Mouse (Mus musculus) intestine, embryonic 15.5 days (tissue): ENCODE measurements around the gene 2810408A11Rik. TPM values are rescaled to one million over a fixed set of nuclear protein-coding genes. Genes with fewer than 3 reads are reported as not detected.
"Not testable (repeated sequence)": the region's sequence is repeated elsewhere in the genome, so short reads cannot be mapped to it uniquely, and the experiment has no call there.

Experiments used
- ATAC-seq: fragments of 200-750 bp; cut with Nextera tagmentation; 2 replicates; pipeline ENCODE4 v1.8.0; 2017; ENCODE audit warnings: moderate TSS enrichment, moderate library complexity
- H3K27ac ChIP-seq: fragments of 300-500 bp; sonication (generic); 2 replicates; pipeline ENCODE4 v1.5.1; 2015; ENCODE audit warnings: mild to moderate bottlenecking, inconsistent platforms
- H3K27me3 ChIP-seq: fragments of 300-500 bp; sonication (generic); replicated peaks from 2 replicates; pipeline ENCODE4 v1.6.1; 2015; ENCODE audit warnings: inconsistent platforms
- H3K36me3 ChIP-seq: fragments of 300-500 bp; sonication (generic); 2 replicates; pipeline ENCODE4 v1.6.1; 2015; ENCODE audit warnings: inconsistent platforms
- H3K4me1 ChIP-seq: fragments of 300-500 bp; sonication (generic); replicated peaks from 2 replicates; pipeline ENCODE4 v1.6.1; 2015; ENCODE audit warnings: inconsistent platforms
- H3K4me2 ChIP-seq: fragments of 300-500 bp; sonication (generic); replicated peaks from 2 replicates; pipeline ENCODE4 v1.6.1; 2015; ENCODE audit warnings: mild to moderate bottlenecking, inconsistent platforms
- H3K4me3 ChIP-seq: fragments of 300-500 bp; sonication (generic); replicated peaks from 2 replicates; pipeline ENCODE4 v1.5.1; 2015; ENCODE audit warnings: inconsistent platforms
- H3K9ac ChIP-seq: fragments of 300-500 bp; sonication (generic); 2 replicates; pipeline ENCODE4 v1.6.1; 2015; ENCODE audit warnings: inconsistent platforms
- H3K9me3 ChIP-seq: fragments of 300-500 bp; sonication (generic); 2 replicates; pipeline ENCODE4 v1.6.1; 2016; ENCODE audit warnings: inconsistent platforms
- WGBS: fragments of 180-500 bp; shearing (Covaris S2); methylation state at CpG from one replicate; pipeline ENCODE4 v1.1.7; 2015; 5-methylcytosine and 5-hydroxymethylcytosine counted together
- polyA plus RNA-seq: library from polyadenylated mRNA; unstranded; fragments of >200 nt; fragmentation: Nextera tagmentation; extraction: Ambion mirVana; gene quantifications from 2 replicates; pipeline ENCODE4 v1.2.1, GENCODE M21; 2015

Gene 2810408A11Rik
- polyA plus RNA-seq, 1 experiment from 2014 or later: 7.7 TPM

DNA sequence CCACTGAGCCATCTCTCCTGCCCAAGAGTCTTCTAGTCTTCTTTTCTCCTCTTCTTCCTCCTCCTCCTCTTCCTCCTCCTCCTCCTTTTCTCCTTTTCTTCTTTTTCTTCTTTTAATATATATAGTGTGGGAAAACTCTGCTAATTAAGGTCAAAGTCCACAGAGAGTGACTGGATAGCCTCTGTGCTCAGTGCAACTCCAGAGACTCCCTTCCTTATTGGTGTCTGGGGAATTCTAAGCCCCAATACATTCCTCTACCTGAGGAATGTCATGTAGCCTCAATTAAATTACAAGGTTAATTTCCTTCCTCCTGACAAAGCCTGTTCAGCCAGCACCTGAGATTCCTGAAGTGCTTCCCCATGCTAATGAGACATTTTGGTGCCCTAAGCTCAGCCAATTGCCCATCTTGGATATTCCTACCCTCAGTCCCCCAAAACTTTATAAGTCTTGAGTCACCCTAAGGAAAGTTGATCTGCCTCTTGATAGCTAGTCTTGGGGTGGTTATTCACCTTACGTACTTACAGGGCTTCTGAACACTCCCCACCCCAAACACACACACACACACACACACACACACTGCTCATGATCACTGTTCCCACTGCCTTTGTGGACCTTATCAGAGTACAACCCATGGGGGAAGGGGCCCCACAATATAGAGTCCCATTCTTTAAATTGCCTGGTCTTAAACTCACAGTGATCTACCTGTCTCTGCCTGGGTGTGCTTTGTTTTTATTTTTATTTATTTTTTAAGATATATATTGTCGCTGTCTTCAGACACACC lies 30.3 kb downstream of the 2810408A11Rik start:
- Histone ChIP-seq H3K9ac (no peak overlapping the region), H3K36me3 (no peaks in the 10 kb centered on the region), H3K27me3 (no peaks in the 10 kb centered on the region), H3K4me3 (no peak overlapping the region), H3K27ac (no peak overlapping the region), H3K4me2 (no peak overlapping the region), H3K9me3 (no peaks in the 10 kb centered on the region), H3K4me1 (no peaks in the 10 kb centered on the region)
- ATAC-seq: peak; percentile 85
- 82% methylated on average over 2 of the region's 2 CpGs for WGBS

DNA sequence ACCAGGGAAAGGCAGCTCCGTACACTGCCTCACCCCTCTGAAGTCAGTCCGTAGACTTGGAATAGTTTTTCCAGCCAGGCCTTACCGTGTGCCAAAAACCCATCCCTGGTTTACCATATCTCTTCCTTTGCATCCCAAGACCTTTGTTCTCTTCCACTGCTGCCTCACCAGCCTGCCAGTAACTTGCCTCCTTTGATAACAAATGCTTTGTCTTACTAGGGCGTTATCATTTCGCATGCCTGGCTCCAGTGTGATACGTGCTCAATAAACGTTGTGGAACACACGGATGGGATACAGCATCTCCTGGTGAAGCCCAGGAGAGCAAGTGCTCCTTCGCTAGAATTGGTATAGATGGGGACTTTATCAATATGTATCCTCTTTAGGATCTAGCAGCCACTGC lies 33.5 kb downstream of the 2810408A11Rik start:
- WGBS: 57% methylated on average over 9 of the region's 9 CpGs
- no peaks in the 10 kb centered on the region for H3K36me3 ChIP-seq
- no peaks in the 10 kb centered on the region for H3K27me3 ChIP-seq
- H3K4me3 ChIP-seq: no peak overlapping the region
- 0 out of 2 replicates have a peak overlapping the region, but pooled peaks have one; percentile 17 for H3K9ac ChIP-seq
- no peak overlapping the region for H3K27ac ChIP-seq
- H3K4me1 ChIP-seq: no peaks in the 10 kb centered on the region
- no peak for ATAC-seq
- no peak overlapping the region for H3K4me2 ChIP-seq
- H3K9me3 ChIP-seq: no peaks in the 10 kb centered on the region

DNA sequence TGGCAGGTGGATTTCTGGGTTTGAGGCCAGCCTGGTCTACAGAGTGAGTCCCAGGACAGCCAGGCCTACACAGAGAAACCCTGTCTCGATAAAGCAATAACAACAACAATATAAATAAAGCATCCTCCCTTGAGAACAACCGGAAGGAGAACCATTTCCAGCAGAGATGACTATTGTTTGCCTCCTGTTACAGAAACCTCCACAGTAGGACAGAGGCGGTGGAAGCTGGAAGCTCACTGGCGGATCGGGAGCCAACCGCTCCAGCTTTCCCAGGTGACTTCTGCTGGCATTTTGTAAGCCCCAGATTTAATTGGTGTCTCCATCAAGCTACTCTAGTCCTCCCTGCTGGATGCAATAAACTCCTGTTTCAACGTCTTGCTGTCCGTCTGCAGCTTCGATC lies 35.2 kb downstream of the 2810408A11Rik start:
- Histone ChIP-seq H3K36me3 (no peaks in the 10 kb centered on the region), H3K9ac (no peak overlapping the region), H3K4me2 (no peak overlapping the region), H3K27me3 (no peaks in the 10 kb centered on the region), H3K27ac (no peak overlapping the region), H3K4me3 (no peak overlapping the region), H3K4me1 (no peaks in the 10 kb centered on the region), H3K9me3 (no peaks in the 10 kb centered on the region)
- WGBS: 82% methylated on average over 9 of the region's 9 CpGs
- ATAC-seq: no peak

DNA sequence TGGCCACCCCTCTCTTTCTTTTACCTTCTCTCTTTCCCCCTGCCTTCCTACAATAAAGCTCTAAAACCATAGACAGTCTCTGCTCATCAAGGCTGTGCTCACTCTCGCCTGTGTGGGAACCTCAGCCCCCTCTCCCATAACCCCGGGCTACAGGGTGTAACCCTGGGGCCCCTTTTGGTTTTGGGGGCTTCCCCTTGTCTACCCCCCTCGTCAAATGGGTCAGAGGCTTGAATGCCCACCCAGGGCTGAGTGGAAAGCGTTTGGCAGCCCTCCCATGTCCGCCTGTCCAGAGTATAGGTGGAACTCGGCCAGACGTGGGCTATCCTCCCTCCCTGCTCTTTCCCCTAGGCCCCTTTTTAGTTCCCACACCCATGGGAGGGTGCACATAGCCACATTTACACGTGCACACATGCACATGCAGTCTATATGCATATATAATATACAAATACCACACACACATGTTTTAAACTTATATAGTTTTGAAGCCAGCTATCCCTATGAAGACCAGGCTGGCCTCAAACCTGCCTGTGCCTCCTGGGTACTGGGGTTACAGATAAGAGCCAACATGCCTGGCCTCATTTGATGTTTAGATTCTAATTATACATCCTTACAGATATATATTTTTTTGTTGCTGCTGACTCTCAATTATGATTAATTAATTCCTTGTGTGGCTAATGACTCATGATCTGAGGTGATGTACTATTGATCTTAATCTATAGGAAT lies 36.5 kb downstream of the 2810408A11Rik start:
- 47% methylated on average over 8 of the region's 8 CpGs for WGBS
- Histone ChIP-seq H3K36me3 (no peaks in the 10 kb centered on the region), H3K4me1 (no peaks in the 10 kb centered on the region), H3K27me3 (no peaks in the 10 kb centered on the region), H3K9ac (no peak overlapping the region), H3K4me3 (no peak overlapping the region), H3K9me3 (no peaks in the 10 kb centered on the region), H3K4me2 (no peak overlapping the region), H3K27ac (no peak overlapping the region)
- no peak for ATAC-seq

DNA sequence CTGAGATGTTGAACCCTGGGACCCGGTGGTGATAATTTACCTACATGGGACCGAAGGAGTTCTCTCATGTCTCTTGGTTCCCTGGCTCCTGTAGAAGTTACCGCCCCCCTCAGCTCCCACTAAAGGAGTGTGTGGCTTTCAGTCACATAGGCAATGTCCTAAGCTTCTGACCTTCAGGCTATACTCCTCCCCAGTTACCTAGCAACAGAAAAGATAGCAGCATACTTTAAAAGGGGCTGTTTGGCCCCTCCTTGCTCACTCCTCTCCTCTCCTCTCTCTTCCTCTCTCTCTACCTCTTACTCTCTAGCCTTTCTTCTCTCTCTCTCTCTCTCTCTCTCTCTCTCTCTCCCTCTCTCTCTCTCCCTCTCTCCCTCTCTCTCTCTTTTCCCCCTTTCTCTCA lies 37.1 kb downstream of the 2810408A11Rik start:
- H3K4me2 ChIP-seq, ATAC-seq, H3K27me3 ChIP-seq, H3K4me1 ChIP-seq, H3K36me3 ChIP-seq, H3K9me3 ChIP-seq, H3K9ac ChIP-seq, H3K27ac ChIP-seq, H3K4me3 ChIP-seq: not testable (repeated sequence)
- 66% methylated on average over 3 of the region's 3 CpGs for WGBS

DNA sequence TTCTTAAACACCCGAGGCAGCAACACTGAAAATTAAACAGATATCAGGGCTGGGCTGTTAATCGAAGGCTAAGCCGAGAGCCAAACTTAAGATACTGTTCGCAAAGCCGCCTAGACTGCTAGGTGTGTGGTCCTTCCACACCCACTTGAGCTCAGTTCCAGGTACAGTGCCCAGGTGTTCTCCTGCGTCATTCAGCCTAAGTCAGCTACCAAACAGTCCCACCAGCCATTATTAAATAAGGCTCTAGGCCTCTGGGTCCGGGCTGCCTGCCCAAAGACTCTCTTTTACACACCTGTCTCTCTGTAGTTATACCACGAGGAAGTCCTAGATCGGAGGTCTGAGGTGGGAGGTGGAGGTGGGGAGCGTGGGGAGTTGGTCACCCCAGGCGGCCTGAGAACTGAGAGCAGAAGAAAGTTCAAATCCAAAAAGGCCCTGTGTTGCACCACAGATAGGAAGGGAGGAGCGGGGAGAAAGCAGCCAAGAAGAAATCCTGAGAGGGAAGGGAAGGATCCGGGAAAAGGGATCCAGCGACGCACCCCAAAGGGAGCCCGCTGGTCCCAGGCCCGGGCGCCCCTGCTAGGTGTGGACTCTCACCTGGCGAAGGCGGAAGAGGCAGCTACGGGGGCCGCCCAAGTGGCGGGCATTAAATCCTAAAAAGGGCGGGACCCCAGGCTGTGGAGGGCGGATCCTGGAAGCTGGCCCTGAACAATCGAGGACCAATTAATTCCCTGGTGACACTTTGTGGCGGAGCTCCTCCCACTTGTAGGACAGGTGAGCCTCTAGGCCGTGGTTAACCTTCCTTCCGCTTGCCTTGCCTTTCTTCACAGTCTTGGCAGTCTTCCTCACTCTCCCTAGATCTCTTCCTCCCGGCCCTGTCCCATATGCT lies 42.4 kb downstream of the 2810408A11Rik start, which contains the start of gene Tnk1:
Tnk1 (minus strand) TSS at position 618 of the 886 bp plus-strand sequence.
- Histone ChIP-seq H3K9me3 (no peaks in the 10 kb centered on the region), H3K9ac (peak within 1 kb of the TSS; percentile 47), H3K27me3 (peaks cover 10% of the 10 kb centered on the region), H3K4me2 (peak within 1 kb of the TSS; percentile 44), H3K4me1 (no peaks in the 10 kb centered on the region), H3K4me3 (peak within 1 kb of the TSS; percentile 40), H3K27ac (peak within 1 kb of the TSS; percentile 79), H3K36me3 (no peaks in the 10 kb centered on the region)
- 14% methylated on average over 30 of the region's 30 CpGs for WGBS
- peak; percentile 90 for ATAC-seq

DNA sequence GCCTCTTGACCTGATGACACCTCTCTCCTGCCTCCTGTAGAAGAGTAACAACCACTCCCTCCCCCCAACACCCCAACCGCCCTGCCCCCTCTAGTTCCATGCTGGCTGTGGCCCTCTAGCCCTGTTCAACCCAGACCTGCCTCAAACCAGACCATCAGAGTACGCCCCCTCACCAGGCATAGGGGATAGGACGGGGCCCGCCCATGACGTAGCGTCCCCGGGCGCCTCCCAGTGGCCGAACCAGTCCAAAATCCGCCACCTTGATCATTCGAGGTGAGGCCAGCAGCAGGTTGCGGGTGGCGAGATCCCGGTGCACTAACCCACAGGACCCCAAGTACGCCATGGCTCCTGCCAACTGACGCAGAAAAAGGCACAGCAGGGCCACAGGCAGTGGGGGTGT lies 45.4 kb downstream of the 2810408A11Rik start:
- Histone ChIP-seq H3K27ac (no peak overlapping the region), H3K9ac (no peak overlapping the region), H3K4me1 (no peaks in the 10 kb centered on the region), H3K9me3 (no peaks in the 10 kb centered on the region), H3K4me3 (no peak overlapping the region), H3K27me3 (peaks cover 10% of the 10 kb centered on the region), H3K4me2 (0 out of 2 replicates have a peak overlapping the region, but pooled peaks have one; percentile 20), H3K36me3 (peaks cover 22% of the 10 kb centered on the region)
- ATAC-seq: no peak
- WGBS: 36% methylated on average over 16 of the region's 16 CpGs

DNA sequence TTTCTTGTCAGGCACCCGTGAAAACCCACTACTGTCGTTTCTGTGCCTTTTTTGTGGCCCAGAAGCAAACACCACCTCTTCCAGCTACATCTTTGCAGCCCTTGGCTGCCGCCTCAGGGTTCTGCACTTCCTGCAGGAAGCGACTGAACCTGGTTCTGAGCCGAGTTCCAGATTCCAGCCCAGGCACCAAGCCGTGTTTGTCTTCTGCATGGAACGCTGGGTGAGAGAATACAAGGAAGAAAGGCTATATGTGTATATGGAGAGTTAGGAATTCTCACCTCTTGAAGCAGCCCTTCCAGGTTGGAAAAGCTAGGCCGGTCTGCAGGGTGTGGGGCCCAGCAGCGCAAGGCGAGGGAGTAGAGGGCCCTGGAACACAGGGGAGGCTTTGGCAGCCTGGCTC lies 46.1 kb downstream of the 2810408A11Rik start:
- no peak for ATAC-seq
- Histone ChIP-seq H3K36me3 (peaks cover 28% of the 10 kb centered on the region), H3K9ac (no peak overlapping the region), H3K4me1 (no peaks in the 10 kb centered on the region), H3K27me3 (peaks cover 10% of the 10 kb centered on the region), H3K4me2 (no peak overlapping the region), H3K9me3 (no peaks in the 10 kb centered on the region), H3K4me3 (no peak overlapping the region), H3K27ac (no peak overlapping the region)
- WGBS: 82% methylated on average over 10 of the region's 10 CpGs

DNA sequence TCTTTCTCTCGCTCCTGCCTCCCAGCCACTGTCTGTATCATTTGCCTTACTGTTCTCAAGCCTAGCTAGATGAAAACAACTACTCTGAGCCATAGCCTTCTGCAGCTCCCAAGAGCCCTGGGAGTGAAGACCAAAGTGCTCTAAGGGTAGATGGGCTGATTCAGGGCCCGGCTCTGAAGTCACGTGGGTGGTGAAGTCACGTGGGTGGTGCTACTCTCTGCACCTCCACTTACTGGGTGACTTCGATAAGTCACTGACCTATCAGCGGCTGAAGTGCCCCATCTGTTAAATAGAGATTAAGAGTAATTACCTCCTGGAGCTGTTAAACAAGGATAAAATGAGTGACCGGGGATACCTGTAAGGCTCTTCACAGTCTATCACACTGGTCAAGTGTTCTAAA lies 46.8 kb downstream of the 2810408A11Rik start:
- Histone ChIP-seq H3K27ac (no peak overlapping the region), H3K36me3 (peaks cover 33% of the 10 kb centered on the region), H3K4me1 (no peaks in the 10 kb centered on the region), H3K9ac (no peak overlapping the region), H3K4me3 (no peak overlapping the region), H3K9me3 (no peaks in the 10 kb centered on the region), H3K27me3 (peaks cover 10% of the 10 kb centered on the region), H3K4me2 (no peak overlapping the region)
- WGBS: 55% methylated on average over 7 of the region's 7 CpGs
- peak; percentile 67 for ATAC-seq

DNA sequence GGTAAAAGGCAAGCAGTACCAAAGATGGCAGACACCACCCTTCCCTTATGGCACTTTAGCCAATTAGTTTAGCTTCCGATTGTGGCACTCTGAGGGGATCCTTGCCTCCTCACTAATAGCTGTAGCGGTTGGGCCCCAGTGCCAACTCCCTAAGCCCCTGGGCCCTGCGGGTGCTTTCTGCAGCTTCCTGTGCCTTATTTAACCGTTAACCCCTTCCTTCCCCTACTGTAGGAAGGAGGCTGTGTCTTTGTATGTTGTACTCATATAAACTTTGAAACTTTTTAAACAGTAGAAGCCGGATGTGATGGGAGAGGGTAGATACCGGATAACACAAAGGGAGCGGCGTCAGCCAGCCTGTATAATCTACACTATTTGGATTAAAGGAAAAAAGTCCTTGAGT lies 50.0 kb downstream of the 2810408A11Rik start:
- Histone ChIP-seq H3K36me3 (peaks cover 33% of the 10 kb centered on the region), H3K4me1 (peaks cover 15% of the 10 kb centered on the region), H3K4me3 (no peak overlapping the region), H3K27ac (no peak overlapping the region), H3K4me2 (no peak overlapping the region), H3K9me3 (no peaks in the 10 kb centered on the region), H3K27me3 (no peaks in the 10 kb centered on the region), H3K9ac (no peak overlapping the region)
- ATAC-seq: no peak
- 72% methylated on average over 8 of the region's 8 CpGs for WGBS

DNA sequence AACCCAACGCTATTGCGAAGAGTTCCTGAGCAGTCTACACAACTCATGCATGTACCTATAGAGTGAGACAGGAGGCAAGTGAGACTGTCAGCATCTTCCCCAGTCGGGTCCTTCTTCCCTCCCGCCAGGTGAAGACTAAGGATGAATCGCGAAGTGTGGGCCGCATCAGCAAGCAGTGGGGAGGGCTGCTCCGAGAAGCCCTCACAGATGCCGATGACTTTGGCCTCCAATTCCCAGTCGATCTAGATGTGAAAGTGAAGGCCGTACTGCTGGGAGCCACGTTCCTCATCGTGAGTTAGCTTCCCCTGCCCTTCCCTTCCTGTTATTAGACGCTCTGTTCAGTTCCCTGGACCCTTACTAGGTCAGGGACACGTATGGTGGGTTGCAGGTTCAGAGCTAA lies 50.9 kb downstream of the 2810408A11Rik start:
- no peak for ATAC-seq
- WGBS: 88% methylated on average over 15 of the region's 15 CpGs
- no peak overlapping the region for H3K9ac ChIP-seq
- no peak overlapping the region for H3K27ac ChIP-seq
- peaks cover 18% of the 10 kb centered on the region for H3K4me1 ChIP-seq
- no peaks in the 10 kb centered on the region for H3K9me3 ChIP-seq
- no peak overlapping the region for H3K4me3 ChIP-seq
- no peaks in the 10 kb centered on the region for H3K27me3 ChIP-seq
- H3K4me2 ChIP-seq: no peak overlapping the region
- H3K36me3 ChIP-seq: peaks cover 33% of the 10 kb centered on the region

DNA sequence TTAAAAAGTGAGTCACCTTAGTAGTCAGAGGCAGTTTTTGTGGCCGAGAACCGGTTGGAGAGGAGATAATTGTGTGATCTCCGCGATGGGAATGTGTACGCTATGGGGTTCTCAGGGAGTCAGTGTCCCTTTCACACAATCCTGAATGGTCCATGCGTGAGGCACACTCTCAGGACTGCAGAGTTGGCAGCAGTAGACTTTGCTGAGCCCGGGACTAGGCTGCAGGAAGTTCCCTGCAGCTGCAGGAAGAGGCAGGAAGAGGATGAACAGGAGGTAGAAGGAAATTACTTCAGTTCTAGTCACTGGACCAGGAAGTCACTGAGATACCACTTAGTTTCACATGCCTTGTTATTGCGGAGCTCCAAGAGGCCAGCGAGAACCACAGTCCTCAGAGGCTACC lies 51.7 kb downstream of the 2810408A11Rik start:
- Histone ChIP-seq H3K4me2 (no peak overlapping the region), H3K9ac (no peak overlapping the region), H3K27me3 (no peaks in the 10 kb centered on the region), H3K36me3 (peaks cover 33% of the 10 kb centered on the region), H3K4me1 (peaks cover 18% of the 10 kb centered on the region), H3K27ac (no peak overlapping the region), H3K9me3 (no peaks in the 10 kb centered on the region), H3K4me3 (no peak overlapping the region)
- WGBS: 84% methylated on average over 9 of the region's 9 CpGs
- no peak for ATAC-seq
